Mouse (Mus musculus): ENCODE measurements around the gene Inpp5f. TPM values are rescaled to one million over a fixed set of nuclear protein-coding genes. Genes with fewer than 3 reads are reported as not detected.
"Not testable (repeated sequence)": the region's sequence is repeated elsewhere in the genome, so short reads cannot be mapped to it uniquely, and the experiment has no call there.

The Inpp5f gene
- total RNA-seq, 2 experiments from 2014 or later: 1.0 to 2.1 TPM

DNA sequence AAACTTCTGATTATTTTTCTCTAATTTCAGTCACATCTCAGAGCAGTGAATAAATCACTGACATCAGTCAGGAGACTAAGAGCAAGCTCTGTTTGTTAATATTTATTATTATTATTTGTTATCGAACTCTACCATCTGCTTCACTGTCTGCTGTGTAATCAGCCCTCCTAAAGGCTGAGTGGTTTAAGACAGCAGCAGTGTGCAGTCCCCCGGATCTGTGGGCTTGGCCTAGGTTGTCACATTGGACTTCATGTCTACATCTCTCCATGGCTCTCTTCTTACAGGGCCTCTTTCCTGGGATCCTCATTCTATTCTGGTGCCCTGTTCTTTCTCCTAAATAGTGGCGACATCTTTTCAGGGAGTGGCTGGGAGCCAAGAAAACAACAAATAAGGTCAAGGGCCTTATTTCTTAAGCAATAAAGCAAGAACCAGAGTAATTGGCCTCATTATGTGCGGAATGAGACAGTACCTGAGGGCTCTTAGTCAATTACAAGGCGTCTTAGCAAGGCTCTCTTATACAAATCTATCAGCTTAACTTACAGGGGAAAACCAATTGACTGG, 28.9 kb downstream of the Inpp5f start:
- ATAC-seq (replicated peaks; ENCODE audit: low FRiP score, poor library complexity, severe bottlenecking): no peak

DNA sequence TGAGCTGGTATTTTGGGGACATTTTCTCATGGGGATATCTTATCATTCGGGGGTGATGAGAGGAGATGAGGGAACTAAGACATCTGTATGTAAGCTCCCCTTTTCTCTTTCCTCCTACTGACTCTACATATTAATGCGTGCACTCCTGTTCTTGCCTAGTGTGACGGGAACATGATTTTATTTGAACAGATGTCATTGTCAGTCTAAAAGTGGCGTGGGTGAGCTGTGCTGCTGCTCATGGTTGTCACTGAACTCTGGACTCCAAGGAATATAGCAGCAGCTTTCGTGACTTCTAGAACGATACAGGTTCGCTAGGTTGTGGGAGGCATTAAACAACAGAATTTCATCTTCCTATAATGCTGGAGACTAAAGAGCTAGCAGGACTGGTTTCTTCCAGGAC, 30.4 kb downstream of the Inpp5f start:
- no peak for ATAC-seq (replicated peaks; ENCODE audit: low FRiP score, poor library complexity, severe bottlenecking)

- no peak for ATAC-seq (replicated peaks; ENCODE audit: low FRiP score, poor library complexity, severe bottlenecking)
These were observed 31.3 kb downstream of the Inpp5f start for GRCm38 (mm10) chr7:128642386-128642785.

GRCm38 (mm10) chr7:128656970-128657369, 45.8 kb downstream of the Inpp5f start:
- ATAC-seq (replicated peaks; ENCODE audit: low FRiP score, poor library complexity, severe bottlenecking): no peak

- ATAC-seq (replicated peaks; ENCODE audit: low FRiP score, poor library complexity, severe bottlenecking): no peak
These were observed 52.8 kb downstream of the Inpp5f start for GRCm38 (mm10) chr7:128663906-128664305.

DNA sequence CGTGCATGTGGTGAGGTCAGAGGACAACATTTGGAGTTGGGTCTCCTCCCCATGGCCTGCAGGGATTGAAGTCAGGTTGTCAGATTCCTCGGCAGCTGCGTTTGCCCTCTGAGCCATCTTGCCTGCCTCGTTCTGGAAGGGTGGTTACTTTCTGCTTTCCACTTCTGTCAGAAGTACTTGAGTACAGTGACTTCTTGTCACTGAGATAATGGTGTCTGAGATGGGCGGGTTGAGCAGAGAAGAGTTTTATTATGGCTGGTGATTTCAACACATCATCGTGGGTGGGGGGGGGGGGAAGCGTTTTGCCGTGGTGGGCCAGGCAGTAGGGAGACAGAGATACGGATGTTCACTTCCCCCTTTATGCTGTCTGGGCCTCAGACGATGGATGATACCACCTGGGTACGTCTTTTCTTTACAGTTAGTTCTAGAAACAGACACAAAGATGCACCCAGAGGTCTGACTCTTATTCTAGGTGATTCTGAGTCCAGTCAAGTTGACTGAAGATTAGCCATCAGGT, 53.8 kb downstream of the Inpp5f start:
- ATAC-seq (replicated peaks; ENCODE audit: low FRiP score, poor library complexity, severe bottlenecking): no peak

DNA sequence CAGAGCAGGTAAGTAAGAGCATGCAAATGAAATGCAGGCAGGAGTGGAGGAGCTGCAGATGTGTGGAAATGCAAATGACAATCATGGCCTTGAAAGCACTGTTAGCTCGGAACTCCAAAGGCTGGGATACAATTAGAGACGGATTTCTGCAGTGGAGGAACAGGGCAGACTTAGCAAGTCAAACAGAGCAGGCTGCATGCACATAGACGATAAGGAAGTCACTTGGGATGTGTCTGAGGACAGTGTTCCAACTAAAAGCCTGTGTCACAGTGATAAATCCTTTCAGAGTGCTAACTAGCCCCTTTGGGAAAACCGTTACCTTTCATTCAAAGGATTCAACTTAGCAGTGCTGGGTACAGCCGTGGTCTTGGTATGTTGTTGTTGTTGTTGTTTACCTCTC, 56.7 kb downstream of the Inpp5f start:
- no peak for ATAC-seq (replicated peaks; ENCODE audit: low FRiP score, poor library complexity, severe bottlenecking)

DNA sequence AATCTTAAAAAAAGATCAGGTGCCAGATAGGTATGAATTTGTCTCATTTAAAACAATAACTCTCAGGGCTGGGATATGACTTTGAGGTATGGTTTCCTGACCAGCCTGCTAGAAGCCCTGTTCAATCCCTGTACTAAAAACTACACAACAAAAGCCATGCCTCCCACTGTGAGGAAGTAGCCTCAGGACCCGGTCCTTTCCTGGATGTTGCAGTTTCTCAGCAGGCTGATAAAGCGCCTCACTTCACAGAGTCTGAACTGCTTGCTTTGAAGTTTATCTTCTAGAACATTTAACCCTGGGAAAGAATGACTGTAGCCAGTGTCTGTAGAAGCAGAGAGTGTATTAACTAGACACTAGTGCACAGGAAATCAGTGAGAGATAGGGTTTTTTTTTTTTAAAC, 57.7 kb downstream of the Inpp5f start:
- ATAC-seq (replicated peaks; ENCODE audit: low FRiP score, poor library complexity, severe bottlenecking): no peak

DNA sequence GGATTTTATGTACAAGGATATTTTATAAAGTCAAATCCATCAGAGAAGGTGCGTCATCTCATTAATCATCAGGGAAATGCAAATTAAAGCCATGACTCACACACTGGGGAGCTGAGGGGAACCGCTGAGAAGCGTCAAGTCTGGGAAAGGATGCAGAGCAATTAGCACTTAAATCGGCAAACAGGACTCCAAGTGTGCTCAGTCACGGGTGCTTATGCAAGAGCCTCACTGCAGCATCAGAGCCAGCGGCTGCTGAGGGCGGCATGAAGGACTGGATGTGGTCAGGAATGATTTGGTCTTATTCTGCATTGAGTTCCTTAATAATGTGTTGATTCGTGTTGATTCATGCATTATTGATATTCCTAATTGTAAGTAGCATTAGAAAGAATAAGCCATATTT, 60.8 kb downstream of the Inpp5f start:
- ATAC-seq (replicated peaks; ENCODE audit: low FRiP score, poor library complexity, severe bottlenecking): no peak

DNA sequence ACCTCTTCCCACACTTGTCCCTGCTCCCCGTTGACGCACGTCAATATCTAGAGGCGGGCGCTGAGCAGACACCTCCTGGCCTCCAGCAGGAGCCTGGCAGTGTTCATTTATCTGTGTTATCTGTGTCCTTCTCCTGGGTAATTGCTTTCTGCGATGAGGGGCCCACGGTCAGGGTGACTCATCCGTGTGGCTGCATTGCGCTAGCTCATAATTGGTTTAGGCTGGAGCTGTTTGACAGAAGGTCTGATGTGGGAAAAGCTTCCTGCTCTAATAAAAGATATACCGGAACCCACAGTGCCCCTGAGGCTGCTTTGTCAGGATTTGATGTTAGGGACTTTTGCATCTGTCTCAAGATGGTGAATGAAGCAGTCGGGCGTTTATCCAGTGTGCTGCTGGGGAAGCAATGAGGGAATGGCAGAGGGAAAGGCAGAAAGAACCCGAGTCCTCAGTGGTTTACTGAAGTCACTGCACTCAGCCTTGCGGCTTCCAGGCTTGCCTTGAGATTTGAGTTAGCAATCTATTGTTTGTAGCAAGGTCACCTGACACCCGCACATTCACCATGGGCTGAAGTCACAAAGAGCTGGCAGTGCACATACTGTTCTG, 61.4 kb downstream of the Inpp5f start:
- ATAC-seq (replicated peaks; ENCODE audit: low FRiP score, poor library complexity, severe bottlenecking): no peak

DNA sequence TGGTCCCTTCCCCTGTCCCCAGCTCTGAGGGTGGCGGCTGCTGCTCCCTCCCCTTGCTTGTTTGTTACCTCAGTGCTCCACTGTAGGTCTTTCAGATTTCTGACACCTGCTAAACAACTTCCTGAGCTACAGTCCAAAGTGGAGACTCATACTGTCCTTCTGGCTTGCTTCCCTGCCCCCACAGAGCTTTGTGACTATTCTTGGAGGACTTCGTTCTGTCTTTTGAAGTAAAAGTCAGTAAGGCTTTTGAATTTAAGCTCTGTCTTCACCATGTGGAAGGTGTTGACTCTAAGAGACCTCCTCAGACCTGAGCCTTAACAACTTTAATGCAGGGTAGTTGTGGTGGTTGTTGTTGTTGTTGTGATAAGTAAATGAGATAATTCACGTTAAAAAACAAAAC, 67.4 kb downstream of the Inpp5f start:
- no peak for ATAC-seq (replicated peaks; ENCODE audit: low FRiP score, poor library complexity, severe bottlenecking)

DNA sequence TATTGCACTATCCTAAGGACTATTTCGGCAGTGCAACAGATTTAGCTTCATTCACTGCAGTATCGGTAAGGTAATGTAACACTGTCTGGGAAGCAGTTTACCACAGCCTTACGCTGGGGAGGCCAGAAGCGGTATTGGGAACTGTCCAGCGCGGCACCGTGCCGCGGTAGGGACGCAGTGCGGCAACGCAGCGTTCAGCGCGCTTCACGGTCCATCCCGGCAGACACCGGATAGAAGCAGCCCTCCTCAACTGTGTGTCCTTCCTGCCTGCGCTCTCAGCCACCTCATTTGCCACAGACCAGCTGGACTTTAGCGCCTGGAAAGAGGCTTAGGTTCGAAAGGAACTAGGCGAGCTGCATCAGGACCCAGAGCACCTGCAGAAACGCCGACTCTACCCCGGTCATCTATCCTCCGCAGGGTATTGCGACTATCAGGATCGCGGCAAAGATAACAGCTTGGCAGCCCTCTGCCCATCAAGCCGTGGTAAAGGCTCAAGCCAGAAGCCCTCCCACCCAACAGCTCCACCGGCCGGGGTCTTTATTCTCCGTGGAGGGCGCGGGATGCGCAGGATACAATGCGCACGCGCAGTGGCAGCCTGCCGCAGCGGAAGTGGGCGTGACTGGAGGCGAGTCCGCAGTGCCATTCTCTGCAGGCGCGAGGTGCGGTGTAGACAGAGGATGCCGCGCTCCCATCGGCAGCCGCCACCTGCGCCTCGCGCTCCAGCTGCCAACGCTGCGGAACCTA, 76.9 kb downstream of the Inpp5f start:
- peak; percentile 61 for ATAC-seq (replicated peaks; ENCODE audit: low FRiP score, poor library complexity, severe bottlenecking)

DNA sequence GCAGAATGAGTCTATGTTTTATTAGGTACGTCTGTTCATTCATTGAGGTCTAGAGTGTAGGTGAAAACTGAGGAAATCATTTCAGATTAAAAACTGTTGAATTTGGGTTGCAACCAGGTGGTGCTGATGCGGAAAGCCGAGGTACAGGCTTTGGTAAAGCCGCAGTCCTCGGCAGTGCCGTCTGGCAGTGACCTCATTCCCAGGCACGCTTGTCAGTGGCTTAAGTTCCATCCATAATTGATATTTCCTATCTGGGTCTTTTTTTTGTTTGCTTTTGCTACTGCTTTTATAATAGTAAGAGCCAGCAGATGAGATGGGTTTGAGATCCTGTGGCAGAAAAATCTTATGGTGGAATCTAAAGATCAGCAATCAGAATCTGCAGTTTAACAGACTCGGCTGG, 78.2 kb downstream of the Inpp5f start:
- ATAC-seq (replicated peaks; ENCODE audit: low FRiP score, poor library complexity, severe bottlenecking): no peak

- ATAC-seq (replicated peaks; ENCODE audit: low FRiP score, poor library complexity, severe bottlenecking): peak; percentile 69
These were observed 78.9 kb downstream of the Inpp5f start for GRCm38 (mm10) chr7:128690070-128690469.

DNA sequence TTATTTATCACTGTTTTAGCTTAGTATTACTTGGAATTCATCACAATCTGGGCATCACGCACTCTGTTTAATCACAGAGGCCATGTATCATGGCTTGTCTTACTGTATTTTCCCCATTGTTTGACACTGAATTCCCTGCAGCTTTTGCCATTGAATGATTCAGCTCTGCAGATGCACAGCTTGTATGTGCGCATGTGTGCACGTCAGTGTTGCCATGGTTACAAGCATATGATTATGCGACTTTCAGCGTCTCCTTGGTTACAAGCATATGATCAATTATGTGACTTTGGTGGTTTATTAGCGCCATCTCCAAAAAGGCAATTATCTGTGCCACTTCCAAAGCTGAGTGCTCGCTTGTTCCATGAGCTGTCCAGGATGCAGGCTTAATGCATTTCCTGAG, 79.7 kb downstream of the Inpp5f start:
- no peak for ATAC-seq (replicated peaks; ENCODE audit: low FRiP score, poor library complexity, severe bottlenecking)

DNA sequence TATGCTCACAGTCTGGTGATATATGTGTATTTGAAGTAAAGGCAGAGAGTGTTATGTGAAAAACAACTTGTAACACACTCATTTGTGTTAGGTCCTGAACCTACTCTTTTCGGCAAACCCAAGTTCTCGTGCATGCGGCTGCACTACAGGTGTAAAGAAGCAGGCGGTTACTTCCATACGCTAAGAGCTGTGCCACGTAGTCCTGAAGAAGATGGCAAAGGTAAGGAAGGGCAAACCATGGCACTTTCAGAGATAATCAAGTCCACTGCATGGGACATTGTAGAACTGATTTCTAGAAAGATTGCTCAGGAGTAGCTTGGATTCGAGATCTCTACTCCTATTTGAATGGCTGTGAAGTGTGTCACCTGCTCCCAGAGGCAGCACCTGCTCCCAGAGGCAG, 81.0 kb downstream of the Inpp5f start:
- ATAC-seq (replicated peaks; ENCODE audit: low FRiP score, poor library complexity, severe bottlenecking): no peak

DNA sequence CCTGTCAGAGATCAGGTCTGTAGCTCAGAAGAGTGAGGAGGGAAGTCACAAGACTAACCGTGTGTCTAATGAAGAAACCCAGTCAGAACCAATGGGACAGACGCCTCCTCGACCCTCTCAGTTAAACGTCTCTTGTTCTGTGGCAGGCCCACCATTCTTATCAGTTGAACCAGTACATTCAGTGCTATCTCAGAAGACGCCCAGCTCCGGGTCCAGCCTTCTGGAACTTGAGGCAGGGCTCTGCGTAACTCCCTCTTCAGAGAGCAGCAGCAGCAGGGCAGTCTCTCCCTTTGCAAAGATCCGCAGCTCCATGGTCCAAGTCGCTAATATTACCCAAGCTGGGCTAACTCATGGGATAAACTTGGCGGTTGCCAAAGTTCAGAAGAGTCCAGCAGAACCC, 83.7 kb downstream of the Inpp5f start:
- ATAC-seq (replicated peaks; ENCODE audit: low FRiP score, poor library complexity, severe bottlenecking): no peak

GRCm38 (mm10) chr7:128699959-128700358, 88.8 kb downstream of the Inpp5f start:
- ATAC-seq (replicated peaks; ENCODE audit: low FRiP score, poor library complexity, severe bottlenecking): not testable (repeated sequence)

- ATAC-seq (replicated peaks; ENCODE audit: low FRiP score, poor library complexity, severe bottlenecking): peak; percentile 89
These were observed 94.6 kb downstream of the Inpp5f start for GRCm38 (mm10) chr7:128705735-128706134.

DNA sequence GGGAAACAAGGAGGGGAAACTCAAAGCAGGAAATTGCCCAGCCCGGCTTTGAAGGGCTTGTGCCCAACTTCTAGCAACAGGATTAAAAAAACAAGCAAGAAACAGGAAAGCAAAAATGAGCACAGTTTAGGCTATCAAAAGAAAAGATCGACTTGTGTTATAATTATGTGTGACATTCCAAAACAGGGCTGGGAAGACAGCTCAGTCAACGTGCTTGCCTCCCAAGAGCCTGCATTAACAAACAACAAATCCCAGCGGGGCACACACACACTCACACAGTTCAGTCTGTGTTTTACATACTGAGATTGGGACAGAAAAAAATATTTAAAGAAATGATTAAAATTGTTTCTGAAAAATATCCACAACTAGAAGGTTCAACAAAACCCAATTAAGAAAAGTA, 106.9 kb downstream of the Inpp5f start:
- no peak for ATAC-seq (replicated peaks; ENCODE audit: low FRiP score, poor library complexity, severe bottlenecking)

DNA sequence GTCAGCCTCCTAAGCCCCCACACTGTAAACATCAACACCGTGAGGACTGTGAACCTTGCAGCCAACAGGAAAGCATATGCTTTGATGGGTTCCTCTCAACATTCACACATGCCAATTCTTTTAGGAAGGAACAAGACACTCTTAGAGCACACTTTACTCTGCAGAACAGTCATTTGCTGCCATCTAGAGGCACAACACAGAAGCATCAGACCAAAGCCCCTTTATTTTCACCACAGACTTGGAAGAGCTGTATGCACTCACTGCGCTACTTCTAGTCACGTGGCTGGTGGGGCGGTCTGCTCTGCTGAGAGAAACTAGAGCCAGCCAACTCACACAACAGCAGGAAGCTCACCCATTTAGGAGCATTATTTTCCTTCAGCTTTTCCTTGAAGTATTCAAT, 113.6 kb downstream of the Inpp5f start:
- ATAC-seq (replicated peaks; ENCODE audit: low FRiP score, poor library complexity, severe bottlenecking): peak; percentile 75

Measured in erythroblast, adult 5-6 weeks (primary cell).